Mouse (Mus musculus) ES-E14 (cell line): ENCODE results near the gene Mllt3. TPM values are rescaled to one million over a fixed set of nuclear protein-coding genes. Genes with fewer than 3 reads are reported as not detected.

ENCODE experiments used
- DNase-seq: peaks from one replicate; pipeline ENCODE4 v3.0.0-alpha.2; 2013; ENCODE audit warnings: low read depth, low spot score
- H3K27ac ChIP-seq: 2 replicates; pipeline ENCODE4 v1.5.1; 2012; ENCODE audit warnings: low read depth, mild to moderate bottlenecking, low read length, moderate library complexity, mixed read lengths; ENCODE audit not compliant: poor library complexity, insufficient read depth, severe bottlenecking
- H3K36me3 ChIP-seq: 2 replicates; pipeline ENCODE4 v1.6.1; 2012; ENCODE audit warnings: mild to moderate bottlenecking, low read length, moderate library complexity, mixed read lengths; ENCODE audit not compliant: control insufficient read depth, poor library complexity, insufficient read depth, severe bottlenecking
- H3K4me1 ChIP-seq, 2 experiments: fragments of 150-350 bp in 1 of 2; sonication (generic) in 1 of 2; 2 replicates each; pipeline ENCODE4 v1.6.1; 2012; ENCODE audit warnings: low read length in 2 of 2, mild to moderate bottlenecking in 1 of 2, mixed read lengths in 1 of 2; ENCODE audit not compliant: control insufficient read depth in 2 of 2, insufficient read depth in 2 of 2, poor library complexity in 1 of 2
- H3K4me3 ChIP-seq, 2 experiments: fragments of 150-350 bp in 1 of 2; sonication (generic) in 1 of 2; 2 replicates each; pipeline ENCODE4 v1.5.1; 2012; ENCODE audit warnings: low read length in 2 of 2, low read depth in 1 of 2, mild to moderate bottlenecking in 1 of 2, mixed read lengths in 1 of 2; ENCODE audit not compliant: insufficient read depth in 1 of 2, poor library complexity in 1 of 2, severe bottlenecking in 1 of 2
- H3K9ac ChIP-seq: 2 replicates; pipeline ENCODE4 v1.6.1; 2012; ENCODE audit warnings: low read depth, mild to moderate bottlenecking, low read length, mixed read lengths; ENCODE audit not compliant: poor library complexity, insufficient read depth, severe bottlenecking
- H3K9me3 ChIP-seq: fragments of 150-350 bp; sonication (generic); 2 replicates; pipeline ENCODE4 v1.6.1; 2012; ENCODE audit warnings: low read depth, mild to moderate bottlenecking, low read length; ENCODE audit not compliant: control insufficient read depth, insufficient read depth
- CHD2 ChIP-seq: IDR thresholded peaks from 2 replicates; pipeline ENCODE4 v1.6.1; 2014; ENCODE audit warnings: mild to moderate bottlenecking, low read depth, low read length, inconsistent platforms
- HCFC1 ChIP-seq: IDR thresholded peaks from 2 replicates; pipeline ENCODE4 v1.6.1; 2012; ENCODE audit warnings: low read length, inconsistent platforms, borderline replicate concordance; ENCODE audit not compliant: insufficient read depth
- MAFK ChIP-seq: IDR thresholded peaks from 2 replicates; pipeline ENCODE4 v1.6.1; 2014; ENCODE audit warnings: mild to moderate bottlenecking, low read depth, low read length, inconsistent platforms; ENCODE audit not compliant: insufficient read depth
- ZC3H11A ChIP-seq: IDR thresholded peaks from 2 replicates; pipeline ENCODE4 v1.6.1; 2012; ENCODE audit warnings: low read depth, mild to moderate bottlenecking, inconsistent platforms, low read length, borderline replicate concordance
- ZNF384 ChIP-seq: IDR thresholded peaks from 2 replicates; pipeline ENCODE4 v1.6.1; 2012; ENCODE audit warnings: low read depth, low read length, inconsistent platforms
- in situ Hi-C, 2 experiments: fragments of 600-800 bp; cut with MboI; formaldehyde crosslinking; loops; one replicate each; pipeline ENCODE4 v1.15.1; 2025; ENCODE audit warnings: low sequenced_read_pairs in 2 of 2, inconsistent platforms in 1 of 2; ENCODE audit not compliant: unreplicated experiment in 2 of 2
- total RNA-seq: library from RNA; depleted of rRNA; stranded (reverse); fragments of 300-350 nt; gene quantifications from 2 replicates; pipeline ENCODE4 v1.2.3, GENCODE M21; 2012

Mllt3 gene
- total RNA-seq, 1 experiment, result 11.1 TPM

GRCm38 (mm10) chr4:87775721-87776120 is 257.4 kb downstream of the Mllt3 start:
- in situ Hi-C loops, result no loop called here
- no peaks in the 10 kb centered on the region for H3K4me1 ChIP-seq
- no peak overlapping the region for H3K9ac ChIP-seq
- H3K9me3 ChIP-seq, result no peaks in the 10 kb centered on the region
- H3K4me3 ChIP-seq, result no peak overlapping the region
- no peak for DNase-seq
- TF ChIP-seq HCFC1, result no peak
- TF ChIP-seq ZNF384, result no peak
- no peak for TF ChIP-seq ZC3H11A
- TF ChIP-seq CHD2, result no peak
- no peak for TF ChIP-seq MAFK
- H3K27ac ChIP-seq, result no peak overlapping the region
- no peaks in the 10 kb centered on the region for H3K36me3 ChIP-seq

DNA sequence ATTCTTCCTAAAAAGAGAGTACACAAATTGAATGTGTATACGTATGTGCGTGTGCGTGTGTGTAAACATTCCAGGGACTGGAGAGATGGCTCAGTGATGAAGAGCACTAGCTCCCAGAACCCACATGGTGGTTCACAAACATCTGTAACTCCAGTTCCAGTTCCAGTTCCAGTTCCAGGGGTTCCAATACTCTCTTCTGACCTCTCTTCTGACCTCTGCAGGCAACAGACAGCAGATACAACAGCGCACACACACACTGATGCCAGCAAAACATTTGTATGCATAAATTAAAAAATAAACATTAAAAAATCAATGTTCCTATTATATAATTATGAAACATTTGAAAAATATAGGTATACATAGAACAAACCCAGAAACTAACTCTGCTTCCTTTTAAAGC is 258.6 kb downstream of the Mllt3 start:
- no peak overlapping the region for H3K27ac ChIP-seq
- no peaks in the 10 kb centered on the region for H3K9me3 ChIP-seq
- no peak overlapping the region for H3K9ac ChIP-seq
- TF ChIP-seq ZNF384, result no peak
- TF ChIP-seq MAFK, result no peak
- TF ChIP-seq CHD2, result no peak
- no peak for TF ChIP-seq ZC3H11A
- no peak for TF ChIP-seq HCFC1
- H3K4me1 ChIP-seq, result no peaks in the 10 kb centered on the region
- H3K4me3 ChIP-seq, result no peak overlapping the region
- in situ Hi-C loops, result no loop called here
- DNase-seq, result no peak
- H3K36me3 ChIP-seq, result no peaks in the 10 kb centered on the region

DNA sequence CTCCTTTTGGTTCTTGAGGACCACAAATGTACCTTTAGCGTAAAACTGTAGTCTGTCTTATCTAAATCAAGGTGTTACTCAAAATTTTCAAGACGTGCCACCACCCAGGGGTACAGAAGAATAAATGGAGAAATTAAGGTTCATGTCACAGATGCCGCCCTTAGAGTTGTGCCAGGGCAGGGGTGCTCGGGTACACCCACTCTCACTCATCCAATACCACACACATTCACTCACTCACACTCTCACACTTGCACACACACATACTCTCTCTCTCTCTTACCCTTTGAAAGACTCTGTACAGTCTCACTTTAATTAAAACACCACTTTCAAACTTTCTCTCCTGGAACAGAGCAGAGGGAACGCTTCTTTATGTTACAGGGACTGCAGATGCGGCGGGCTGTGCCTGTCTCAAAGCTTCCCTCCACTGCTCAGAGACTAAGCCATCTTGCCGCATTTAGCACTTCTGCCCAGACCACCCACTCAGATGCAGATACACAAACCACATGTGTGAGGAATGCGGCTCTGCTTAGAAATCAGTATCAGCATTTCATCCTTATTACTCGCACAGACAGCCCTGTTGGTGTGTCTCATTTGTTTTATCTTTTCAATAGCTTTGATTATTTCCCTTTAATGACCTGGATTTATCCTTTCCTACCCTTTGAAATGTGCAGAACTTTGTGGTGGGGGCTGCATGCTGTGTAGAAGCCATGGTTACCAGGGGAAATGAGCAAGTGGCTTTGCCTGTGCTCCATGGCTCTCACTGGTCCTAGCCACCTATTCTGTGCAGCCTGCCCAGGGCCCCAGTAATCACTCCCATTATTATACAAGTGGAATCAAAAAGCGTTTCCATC is 265.2 kb downstream of the Mllt3 start:
- Histone ChIP-seq H3K4me1 (peaks cover 0 to 6% of the 10 kb centered on the region in 2 experiments; a peak in 1 of 4 replicates), H3K36me3 (no peaks in the 10 kb centered on the region), H3K4me3 (no peak overlapping the region), H3K9me3 (no peaks in the 10 kb centered on the region), H3K9ac (no peak overlapping the region), H3K27ac (no peak overlapping the region)
- peak; percentile 26 for DNase-seq
- TF ChIP-seq CHD2 (no peak), MAFK (no peak), HCFC1 (no peak), ZNF384 (no peak), ZC3H11A (no peak)
- in situ Hi-C loops, result no loop called here

GRCm38 (mm10) chr4:87765729-87766128 is 267.4 kb downstream of the Mllt3 start:
- H3K9me3 ChIP-seq, result no peaks in the 10 kb centered on the region
- no peaks in the 10 kb centered on the region for H3K36me3 ChIP-seq
- H3K4me1 ChIP-seq, result peaks cover 0 to 6% of the 10 kb centered on the region in 2 experiments; a peak in 1 of 4 replicates
- H3K27ac ChIP-seq, result no peak overlapping the region
- H3K9ac ChIP-seq, result no peak overlapping the region
- in situ Hi-C loops, result no loop called here
- no peak for DNase-seq
- no peak overlapping the region for H3K4me3 ChIP-seq
- no peak for TF ChIP-seq HCFC1
- no peak for TF ChIP-seq CHD2
- TF ChIP-seq ZC3H11A, result no peak
- no peak for TF ChIP-seq MAFK
- no peak for TF ChIP-seq ZNF384
